Mouse (Mus musculus): ENCODE results near the gene Abi1. TPM values are rescaled to one million over a fixed set of nuclear protein-coding genes. Genes with fewer than 3 reads are reported as not detected.
A peak's percentile ranks its signal among the peaks of the same experiment; 100 is the strongest.
"Not testable (repeated sequence)": the region's sequence is repeated elsewhere in the genome, so short reads cannot be mapped to it uniquely, and the experiment has no call there.

Gene Abi1
- total RNA-seq, 1 experiment from 2014 or later = 74.8 TPM

DNA sequence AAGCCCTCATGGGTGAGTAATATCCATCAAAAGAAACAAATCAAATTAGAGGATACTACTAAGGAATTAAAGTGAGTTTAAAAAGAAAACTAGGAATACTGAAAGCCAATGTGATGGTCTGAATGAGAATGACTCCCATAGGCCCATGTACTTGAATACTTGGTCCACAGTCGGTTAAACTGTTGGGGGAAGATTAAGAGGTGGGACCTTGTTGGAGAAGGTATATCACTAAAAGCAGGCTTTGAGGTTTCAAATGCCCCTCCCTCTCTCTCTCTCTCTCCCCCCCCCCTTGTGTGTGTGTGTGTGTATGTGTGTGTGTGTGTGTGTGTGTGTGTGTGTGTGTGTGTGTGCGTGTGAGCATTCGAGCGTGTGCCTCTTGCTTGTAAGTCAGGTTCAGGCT is 9.4 kb downstream of the Abi1 start:
- DNase-seq = no peak

- DNase-seq = no peak
Measured at GRCm38 (mm10) chr2:23028826-23029225, 11.2 kb downstream of the Abi1 start.

DNA sequence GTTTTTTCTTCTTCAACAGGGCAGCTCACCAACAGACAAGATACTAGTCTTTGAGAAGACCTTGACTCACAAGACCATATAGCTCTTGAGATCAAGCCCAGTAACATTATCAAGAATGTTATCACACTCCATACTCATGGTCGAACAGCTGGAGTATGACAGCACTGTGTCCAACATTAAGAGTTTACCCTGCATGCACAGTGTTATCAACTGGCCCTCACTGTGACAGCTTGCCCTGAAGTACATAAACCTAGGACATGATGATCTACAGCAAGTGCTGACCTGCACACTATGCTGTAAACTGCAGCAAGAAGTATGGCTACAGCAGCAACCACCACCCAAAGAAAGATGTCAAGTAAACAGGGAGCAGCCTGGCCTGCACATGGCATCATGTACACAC is 13.7 kb downstream of the Abi1 start:
- DNase-seq = no peak

- DNase-seq = no peak
Measured at GRCm38 (mm10) chr2:23023714-23024282, 16.2 kb downstream of the Abi1 start.

- DNase-seq = no peak
Measured at GRCm38 (mm10) chr2:23023023-23023422, 17.0 kb downstream of the Abi1 start.

GRCm38 (mm10) chr2:23021721-23022120 is 18.3 kb downstream of the Abi1 start:
- DNase-seq = peak; percentile 54

- DNase-seq = no peak
Measured at GRCm38 (mm10) chr2:23021320-23021719, 18.7 kb downstream of the Abi1 start.

DNA sequence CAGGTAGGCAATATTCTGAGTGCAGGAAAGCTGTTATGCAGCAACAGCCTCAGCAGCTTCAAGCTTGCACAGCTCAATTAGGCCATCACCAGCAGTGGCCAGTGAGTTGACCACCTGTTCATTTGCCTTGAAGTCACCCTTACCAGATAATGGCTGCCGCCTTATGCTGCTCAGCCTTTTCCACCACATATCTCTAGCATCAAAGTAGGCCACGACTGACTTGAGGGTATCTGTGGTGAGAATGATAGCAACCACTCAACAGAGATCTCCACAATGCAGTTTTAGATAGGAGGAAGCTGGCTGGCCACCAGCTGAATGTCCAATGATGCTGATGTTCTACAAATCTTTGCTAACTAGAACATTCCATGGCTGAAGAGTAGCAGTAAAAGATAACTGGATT is 20.9 kb downstream of the Abi1 start:
- DNase-seq = no peak

GRCm38 (mm10) chr2:23016121-23016520 is 23.9 kb downstream of the Abi1 start:
- DNase-seq = no peak

- no peak for DNase-seq
Measured at GRCm38 (mm10) chr2:23015335-23015734, 24.7 kb downstream of the Abi1 start.

DNA sequence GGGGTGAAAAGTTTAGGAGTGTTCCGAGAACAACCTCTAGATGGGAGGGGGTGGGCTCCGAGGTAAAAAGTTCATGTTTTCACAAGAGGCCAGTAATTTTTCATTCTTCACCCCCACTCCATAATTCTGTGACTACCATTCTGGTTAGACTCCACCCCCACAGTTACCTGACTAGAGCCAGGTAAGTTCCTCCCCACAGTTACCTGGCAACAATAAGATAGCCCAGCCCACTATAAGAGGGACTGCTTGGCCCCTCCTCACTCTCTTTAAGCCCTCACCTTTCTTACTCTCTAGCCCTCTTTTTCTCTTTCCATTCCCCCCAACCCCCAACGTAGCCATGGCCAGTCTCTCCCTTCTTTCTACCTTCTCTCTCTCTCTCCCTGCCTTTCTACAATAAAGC is 25.1 kb downstream of the Abi1 start:
- not testable (repeated sequence) for DNase-seq

DNA sequence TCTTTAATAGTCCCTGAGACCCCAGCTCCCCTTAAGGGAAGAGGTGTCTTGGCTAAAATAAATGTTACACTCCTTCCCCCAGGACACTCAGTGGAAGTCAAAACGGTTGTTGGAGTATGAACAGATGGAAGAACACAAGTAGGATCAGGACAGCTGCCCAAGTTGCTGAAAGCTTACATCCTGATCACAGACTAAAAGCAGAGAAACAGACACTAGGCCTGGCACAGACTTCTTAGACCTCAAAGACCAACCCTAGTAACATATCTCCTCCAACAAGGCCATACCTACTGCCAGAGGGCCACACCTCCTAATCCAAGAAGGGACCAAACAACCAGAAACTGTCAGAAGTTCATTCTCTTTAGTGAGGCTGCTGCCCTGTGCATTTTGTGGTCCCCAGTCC is 31.8 kb downstream of the Abi1 start:
- DNase-seq = no peak

DNA sequence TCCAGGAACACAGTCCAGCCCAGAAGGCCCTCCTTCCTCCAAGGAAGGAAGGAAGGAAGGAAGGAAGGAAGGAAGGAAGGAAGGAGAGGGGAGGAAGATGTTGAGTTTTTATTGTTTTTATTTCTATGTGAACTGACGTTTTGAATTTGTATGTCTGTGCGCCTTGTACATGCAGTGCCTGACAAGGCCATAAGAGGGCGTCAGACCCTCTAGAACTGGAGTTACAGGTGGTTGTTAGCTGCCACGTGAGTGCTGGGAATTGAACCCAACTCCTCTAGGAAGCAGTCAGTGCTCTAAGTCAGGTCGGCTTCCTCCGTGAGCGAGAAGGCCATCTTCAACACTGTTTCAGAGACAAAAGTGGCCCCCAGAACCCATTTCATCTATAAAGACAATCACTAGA is 32.5 kb downstream of the Abi1 start:
- DNase-seq = no peak

DNA sequence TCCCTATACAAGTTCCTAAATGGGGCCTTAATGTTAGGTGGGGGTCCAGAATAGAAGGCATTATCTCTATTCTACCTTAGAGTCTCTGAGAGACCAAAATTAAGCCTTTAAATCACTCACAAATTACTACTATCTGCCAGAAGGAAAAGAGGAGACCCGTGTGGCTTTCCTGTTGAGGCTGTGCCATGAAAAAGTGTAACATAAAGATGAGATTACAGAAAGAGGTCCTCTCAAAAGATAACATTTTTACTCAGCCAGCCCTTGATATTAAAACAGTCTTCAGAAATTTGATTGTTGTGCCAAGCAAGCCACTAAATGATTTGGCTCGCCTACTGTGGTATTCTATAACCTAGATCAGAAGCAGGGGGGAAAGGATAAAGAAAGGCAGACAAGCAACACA is 32.9 kb downstream of the Abi1 start:
- DNase-seq = no peak

GRCm38 (mm10) chr2:23006219-23006618 is 33.8 kb downstream of the Abi1 start:
- no peak for DNase-seq

- DNase-seq = no peak
Measured at GRCm38 (mm10) chr2:23002637-23003036, 37.4 kb downstream of the Abi1 start.

GRCm38 (mm10) chr2:22999620-23000019 is 40.4 kb downstream of the Abi1 start:
- no peak for DNase-seq

- no peak for DNase-seq
Measured at GRCm38 (mm10) chr2:22998804-22999203, 41.2 kb downstream of the Abi1 start.

GRCm38 (mm10) chr2:22998015-22998414 is 42.0 kb downstream of the Abi1 start:
- DNase-seq = no peak

- DNase-seq = no peak
Measured at GRCm38 (mm10) chr2:22996071-22996470, 44.0 kb downstream of the Abi1 start.

- DNase-seq = no peak
Measured at GRCm38 (mm10) chr2:22985973-22986657, 53.9 kb downstream of the Abi1 start.

GRCm38 (mm10) chr2:22977387-22977973 is 62.6 kb downstream of the Abi1 start:
- no peak for DNase-seq

DNA sequence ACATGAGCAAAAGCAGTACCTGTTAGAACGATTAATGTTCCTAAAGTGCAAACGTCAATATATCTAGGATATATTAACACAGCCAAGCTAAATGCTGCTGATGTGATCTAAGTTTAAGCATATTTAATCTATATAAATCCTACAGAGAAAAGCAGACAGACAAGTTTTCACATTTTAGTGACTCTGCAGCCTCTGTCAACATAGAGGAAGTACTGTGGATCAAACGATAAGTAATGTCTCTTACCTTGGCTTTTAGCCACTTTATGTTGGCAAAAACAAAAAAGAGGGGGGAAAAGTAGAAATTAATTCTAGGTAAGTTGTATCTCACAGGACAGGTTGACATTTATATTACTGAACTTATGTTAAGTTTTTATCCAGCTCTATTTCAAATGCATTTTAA is 77.1 kb downstream of the Abi1 start:
- DNase-seq = no peak

- DNase-seq = no peak
Measured at GRCm38 (mm10) chr2:22962242-22962641, 77.8 kb downstream of the Abi1 start.

Measured in adrenal gland, postnatal 25 days (tissue).